31 mouse cellular contexts compared by ENCODE assay signal in the genomic region with DNA sequence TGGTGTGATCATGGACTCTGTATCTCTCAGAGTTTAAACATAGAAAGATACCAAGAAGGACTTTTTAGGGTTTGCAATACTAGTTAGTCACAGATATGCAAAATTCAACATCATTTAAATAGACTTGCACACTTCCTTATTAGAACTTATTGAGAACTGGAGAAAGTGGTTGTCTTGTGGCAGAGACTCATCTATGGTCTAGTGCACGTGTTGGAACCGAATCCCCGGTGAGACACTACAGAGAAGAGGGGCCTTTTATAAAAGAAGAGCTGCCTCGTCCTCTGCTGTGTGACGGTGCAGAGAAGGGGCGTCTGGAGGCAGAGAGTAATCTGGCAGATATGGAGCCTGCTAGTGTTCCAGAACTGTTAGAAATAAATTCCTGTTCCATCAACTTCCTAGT.
"Had no signal": no experiment of that assay in that cellular context is flagged by ENCODE, and none has a peak within 500 bp of the region (broad histone marks: within the 10 kb centered on the region; RNA-seq: fewer than 3 reads in every experiment).

No protein-coding gene starts in this region.

- H3K4me1 ChIP-seq: heart, embryonic 12.5 days; heart, embryonic 15.5 days; hindbrain, embryonic 15.5 days; intestine, embryonic 15.5 days; kidney, embryonic 15.5 days had no signal

- H3K36me3 ChIP-seq: intestine, embryonic 15.5 days; kidney, embryonic 15.5 days had no signal

- H3K9me3 ChIP-seq: heart, embryonic 12.5 days; heart, embryonic 13.5 days; heart, embryonic 15.5 days; hindbrain, embryonic 10.5 days; hindbrain, embryonic 12.5 days; hindbrain, embryonic 13.5 days; hindbrain, embryonic 15.5 days; intestine, embryonic 15.5 days; kidney, embryonic 15.5 days had no signal

- H3K9ac ChIP-seq: heart, embryonic 12.5 days; heart, embryonic 13.5 days; heart, embryonic 15.5 days; hindbrain, embryonic 12.5 days; hindbrain, embryonic 13.5 days; hindbrain, embryonic 14.5 days; hindbrain, embryonic 15.5 days; intestine, embryonic 15.5 days; kidney, embryonic 15.5 days had no signal

- H3K4me2 ChIP-seq: heart, embryonic 11.5 days; heart, embryonic 12.5 days; heart, embryonic 13.5 days; heart, embryonic 15.5 days; hindbrain, embryonic 12.5 days; hindbrain, embryonic 13.5 days; hindbrain, embryonic 14.5 days; hindbrain, embryonic 15.5 days; intestine, embryonic 15.5 days; kidney, embryonic 15.5 days had no signal

- H3K27me3 ChIP-seq: heart, embryonic 12.5 days; heart, embryonic 13.5 days; heart, embryonic 15.5 days; hindbrain, embryonic 12.5 days; hindbrain, embryonic 13.5 days; hindbrain, embryonic 15.5 days; intestine, embryonic 15.5 days; kidney, embryonic 15.5 days had no signal

- H3K4me3 ChIP-seq: heart, embryonic 12.5 days; heart, embryonic 13.5 days; heart, embryonic 15.5 days; hindbrain, embryonic 10.5 days; hindbrain, embryonic 12.5 days; hindbrain, embryonic 13.5 days; hindbrain, embryonic 15.5 days; intestine, embryonic 15.5 days; kidney, embryonic 15.5 days; layer of hippocampus, adult 2 months; left cerebral cortex, adult 2 months had no signal

- DNase-seq: heart, postnatal 10 days; heart, postnatal 14 days; heart, postnatal 36 days; heart, postnatal 4 days; kidney, adult 11 months; kidney, adult 18-20 months; kidney, adult 2 months; kidney, adult 8-10 months; kidney, adult 9 months; kidney, postnatal 10 days; kidney, postnatal 14 days; kidney, postnatal 25 days; kidney, postnatal 36 days; kidney, postnatal 4 days; layer of hippocampus, adult 9-11 months; layer of hippocampus, postnatal 36 days had no signal

- H3K27ac ChIP-seq: heart, embryonic 13.5 days; heart, embryonic 15.5 days; hindbrain, embryonic 10.5 days; hindbrain, embryonic 12.5 days; hindbrain, embryonic 13.5 days; hindbrain, embryonic 14.5 days; hindbrain, embryonic 15.5 days; hindbrain, postnatal 0 days; intestine, embryonic 15.5 days; kidney, embryonic 15.5 days; kidney, postnatal 0 days; layer of hippocampus, adult 2 months; left cerebral cortex, adult 2 months had no signal
